Mouse (Mus musculus): Measurements from ENCODE around the gene Rps6ka1. TPM values are rescaled to one million over a fixed set of nuclear protein-coding genes. Genes with fewer than 3 reads are reported as not detected.

The Rps6ka1 gene
- polyA plus RNA-seq, 1 experiment from 2014 or later, result 35.6 TPM

DNA sequence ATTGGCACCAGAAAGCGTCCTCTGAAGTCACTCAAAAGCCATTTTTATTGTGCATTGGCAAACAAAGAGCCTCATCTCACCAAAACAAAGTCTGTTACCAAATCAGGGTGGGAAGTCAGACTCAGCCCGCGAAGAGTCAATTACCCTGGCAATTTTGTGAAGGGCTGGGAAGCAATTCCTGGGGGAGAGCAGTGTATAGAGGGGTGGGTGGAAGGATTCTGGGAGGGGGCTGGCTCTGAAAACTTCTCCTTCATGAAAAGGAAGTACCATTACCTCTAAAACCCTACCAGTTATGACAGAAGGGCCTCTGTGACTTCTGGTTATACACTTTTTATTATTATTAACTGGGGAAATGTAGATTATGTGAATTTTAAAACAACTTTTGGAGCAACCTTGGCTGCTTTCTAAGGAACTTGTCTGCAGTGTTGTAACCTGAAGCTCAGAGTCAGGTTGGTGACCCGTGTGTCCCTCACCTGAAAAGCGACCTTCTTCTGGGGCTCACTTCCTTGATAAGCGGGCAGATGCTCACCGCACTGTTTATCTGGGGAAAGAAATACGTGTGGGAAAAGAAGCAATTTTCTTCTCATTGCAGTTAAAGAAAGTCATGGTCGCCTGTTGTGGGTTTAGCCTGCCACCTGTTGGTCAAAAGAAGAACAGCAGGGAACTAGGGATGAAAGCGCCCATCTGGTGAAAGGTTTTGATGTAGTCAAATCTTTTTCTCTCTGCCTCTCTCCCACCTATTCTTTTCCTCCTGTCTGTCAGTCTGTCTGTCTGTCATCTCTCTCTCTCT, 58.1 kb downstream of the Rps6ka1 start:
- Histone ChIP-seq H3K36me3 (no peaks in the 10 kb centered on the region), H3K4me2 (0 out of 2 replicates have a peak overlapping the region, but pooled peaks have one; percentile 19), H3K27me3 (peaks cover 14% of the 10 kb centered on the region; the same call in 1 of the 2 replicates), H3K27ac (no peak overlapping the region), H3K4me1 (peaks cover 30% of the 10 kb centered on the region), H3K9me3 (no peaks in the 10 kb centered on the region), H3K4me3 (no peak overlapping the region), H3K9ac (0 out of 2 replicates have a peak overlapping the region, but pooled peaks have one; percentile 17)
- no peak for ATAC-seq (ENCODE audit: insufficient number of reproducible peaks, low FRiP score, low TSS enrichment, low read depth)
- 5% methylated on average over 10 of the region's 10 CpGs for WGBS

- ATAC-seq (ENCODE audit: insufficient number of reproducible peaks, low FRiP score, low TSS enrichment, low read depth), result no peak
- peak overlapping the region; percentile 13 for H3K4me2 ChIP-seq
- no peak overlapping the region for H3K9ac ChIP-seq
- 18% methylated on average over 25 of the region's 25 CpGs for WGBS
- H3K27me3 ChIP-seq, result peaks cover 14% of the 10 kb centered on the region; the same call in 1 of the 2 replicates
- no peak overlapping the region for H3K27ac ChIP-seq
- H3K4me1 ChIP-seq, result peaks cover 30% of the 10 kb centered on the region
- H3K4me3 ChIP-seq, result peak overlapping the region; percentile 1; the same call in 1 of the 2 replicates
- H3K9me3 ChIP-seq, result no peaks in the 10 kb centered on the region
- no peaks in the 10 kb centered on the region for H3K36me3 ChIP-seq
Observed at GRCm38 (mm10) chr4:133827887-133828794, 59.5 kb downstream of the Rps6ka1 start.

DNA sequence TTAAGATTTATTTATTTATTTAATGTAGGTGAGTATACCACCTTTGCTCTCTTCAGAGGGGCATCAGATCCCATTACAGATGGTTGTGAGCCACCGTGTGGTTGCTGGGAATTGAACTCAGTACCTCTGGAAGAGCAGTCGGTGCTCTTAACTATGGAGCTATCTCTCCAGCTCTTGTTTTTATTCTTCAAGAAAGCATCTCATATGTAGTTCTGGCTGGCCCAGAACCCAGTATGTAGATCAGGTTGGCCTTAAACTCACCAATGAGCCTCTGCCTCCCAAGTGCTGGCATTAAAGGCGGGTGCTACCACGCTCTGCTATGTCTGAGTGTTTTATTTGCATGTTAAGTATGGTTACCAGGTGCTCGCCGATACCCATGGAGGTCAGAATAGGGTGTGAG, 60.2 kb downstream of the Rps6ka1 start:
- no peak overlapping the region for H3K9ac ChIP-seq
- H3K36me3 ChIP-seq, result no peaks in the 10 kb centered on the region
- H3K4me3 ChIP-seq, result no peak overlapping the region
- no peak overlapping the region for H3K4me2 ChIP-seq
- ATAC-seq (ENCODE audit: insufficient number of reproducible peaks, low FRiP score, low TSS enrichment, low read depth), result no peak
- peaks cover 30% of the 10 kb centered on the region for H3K4me1 ChIP-seq
- H3K27ac ChIP-seq, result no peak overlapping the region
- 70% methylated on average over 6 of the region's 6 CpGs for WGBS
- no peaks in the 10 kb centered on the region for H3K9me3 ChIP-seq
- peaks cover 14% of the 10 kb centered on the region; the same call in 1 of the 2 replicates for H3K27me3 ChIP-seq

DNA sequence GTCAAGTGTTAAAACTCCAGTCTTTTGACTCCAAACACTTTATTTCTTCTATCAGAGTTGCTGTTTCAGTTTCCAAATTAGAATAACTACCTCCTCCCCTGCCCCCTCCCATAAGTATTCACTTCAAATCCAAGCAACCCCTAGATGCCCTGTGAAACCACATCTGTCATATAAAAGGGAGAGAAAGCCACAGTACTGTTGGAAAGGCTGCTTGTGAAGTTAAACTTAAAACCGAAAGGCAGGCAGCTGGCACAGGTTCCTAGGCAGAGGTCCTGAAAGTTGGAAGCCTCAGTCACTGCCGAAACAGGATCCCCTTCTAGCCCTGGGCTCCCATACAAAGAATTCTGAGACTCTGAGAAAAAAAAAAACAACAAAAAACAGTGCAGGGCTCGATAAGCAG, 61.9 kb downstream of the Rps6ka1 start:
- no peak for ATAC-seq (ENCODE audit: insufficient number of reproducible peaks, low FRiP score, low TSS enrichment, low read depth)
- WGBS, result 27% methylated on average over 3 of the region's 3 CpGs
- Histone ChIP-seq H3K9me3 (no peaks in the 10 kb centered on the region), H3K27ac (peak overlapping the region; percentile 14), H3K9ac (no peak overlapping the region), H3K4me2 (no peak overlapping the region), H3K27me3 (peaks cover 14% of the 10 kb centered on the region; the same call in 1 of the 2 replicates), H3K4me3 (no peak overlapping the region), H3K36me3 (no peaks in the 10 kb centered on the region), H3K4me1 (peaks cover 30% of the 10 kb centered on the region)

DNA sequence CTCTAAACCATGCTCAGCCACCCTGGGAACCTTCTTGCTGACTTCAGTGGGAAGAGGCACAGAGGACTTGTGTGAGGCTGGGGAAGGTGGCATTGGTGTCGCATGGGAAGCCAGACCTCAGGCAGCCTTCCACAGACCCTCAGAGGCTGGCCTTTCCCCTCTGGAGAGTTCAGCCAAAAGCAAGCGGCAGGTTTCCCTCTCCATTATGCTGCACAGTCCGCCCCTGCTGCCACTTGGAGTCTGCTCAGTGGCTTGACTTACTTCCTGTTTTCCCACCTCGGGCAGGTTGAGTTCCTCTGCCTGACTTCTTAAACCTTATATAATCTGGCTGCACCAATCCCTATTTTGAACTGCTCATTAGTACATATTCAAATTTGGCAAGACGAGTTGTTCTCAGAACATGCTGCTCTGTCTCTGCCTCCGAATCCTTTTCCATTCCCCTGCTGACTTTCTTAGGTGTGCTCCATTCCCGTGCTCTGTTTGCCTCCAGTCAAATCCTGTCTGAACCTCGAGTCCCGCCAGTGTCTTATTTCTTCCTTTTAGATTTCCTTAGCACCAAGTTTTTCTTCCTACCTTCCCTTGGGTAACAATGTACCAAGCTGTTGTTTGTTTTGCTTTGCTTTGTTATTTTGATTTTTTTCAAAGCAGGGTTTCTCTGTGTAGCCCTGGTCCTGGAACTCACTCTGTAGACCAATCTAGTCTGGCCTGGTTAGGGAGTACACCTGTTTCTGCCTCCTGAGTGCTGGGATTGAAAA, 66.6 kb downstream of the Rps6ka1 start:
- WGBS, result 42% methylated on average over 9 of the region's 9 CpGs
- H3K27ac ChIP-seq, result peak overlapping the region; percentile 17; the same call in 1 of the 2 replicates
- peaks cover 16% of the 10 kb centered on the region for H3K4me1 ChIP-seq
- H3K4me3 ChIP-seq, result no peak overlapping the region
- no peak overlapping the region for H3K4me2 ChIP-seq
- no peaks in the 10 kb centered on the region for H3K9me3 ChIP-seq
- ATAC-seq (ENCODE audit: insufficient number of reproducible peaks, low FRiP score, low TSS enrichment, low read depth), result no peak
- H3K36me3 ChIP-seq, result no peaks in the 10 kb centered on the region
- H3K9ac ChIP-seq, result no peak overlapping the region
- no peaks in the 10 kb centered on the region for H3K27me3 ChIP-seq

DNA sequence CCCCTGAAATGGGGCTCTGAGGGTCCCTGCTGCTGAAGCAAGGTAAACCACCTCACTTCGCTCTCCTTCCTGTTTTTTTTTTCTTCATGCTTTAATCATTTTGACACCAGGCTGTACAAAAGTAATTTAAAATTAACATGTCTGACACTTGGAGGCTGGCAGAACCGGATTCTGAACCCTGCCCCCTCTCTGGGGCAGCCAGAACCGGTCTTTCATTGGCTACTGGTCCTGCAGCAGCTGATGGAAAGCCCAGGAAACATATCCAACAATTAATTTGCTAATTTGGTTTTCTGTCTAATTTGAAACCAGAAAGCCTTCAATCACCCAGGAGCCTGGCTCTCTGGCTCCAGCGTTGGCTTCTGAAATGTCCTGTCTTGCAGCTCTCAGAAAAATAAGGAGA, 67.4 kb downstream of the Rps6ka1 start:
- H3K36me3 ChIP-seq, result no peaks in the 10 kb centered on the region
- no peak overlapping the region for H3K4me2 ChIP-seq
- WGBS, result 37% methylated on average over 4 of the region's 4 CpGs

DNA sequence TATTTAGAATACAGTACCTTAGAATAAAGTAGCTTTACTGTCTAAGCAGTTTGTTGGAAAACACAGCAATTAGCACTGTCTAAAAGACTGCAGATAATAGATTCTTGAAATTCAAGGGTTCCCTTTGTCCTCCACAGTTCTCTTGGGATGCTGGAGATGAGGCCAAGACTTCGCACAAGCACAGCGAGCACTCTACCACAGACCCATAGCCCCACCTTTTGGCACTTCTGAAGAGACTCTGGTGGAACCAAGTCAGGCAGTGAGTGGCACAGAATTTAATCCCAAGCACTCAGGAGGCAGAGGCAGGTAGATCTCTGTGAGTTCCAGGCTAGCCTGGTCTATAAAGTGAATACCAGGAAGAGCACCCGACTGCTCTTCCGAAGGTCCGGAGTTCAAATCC, 70.2 kb downstream of the Rps6ka1 start:
- Histone ChIP-seq H3K27ac (no peak overlapping the region), H3K4me1 (peaks cover 28% of the 10 kb centered on the region), H3K9me3 (no peaks in the 10 kb centered on the region), H3K27me3 (no peaks in the 10 kb centered on the region), H3K4me3 (no peak overlapping the region), H3K9ac (no peak overlapping the region), H3K36me3 (no peaks in the 10 kb centered on the region), H3K4me2 (no peak overlapping the region)
- ATAC-seq (ENCODE audit: insufficient number of reproducible peaks, low FRiP score, low TSS enrichment, low read depth), result no peak
- WGBS, result 96% methylated on average over 5 of the region's 5 CpGs

More for the DNA sequence above, 67.4 kb downstream of the Rps6ka1 start:
- peaks cover 18% of the 10 kb centered on the region for H3K4me1 ChIP-seq
- peak overlapping the region; percentile 11 for H3K27ac ChIP-seq
- ATAC-seq (ENCODE audit: insufficient number of reproducible peaks, low FRiP score, low TSS enrichment, low read depth), result no peak
- H3K4me3 ChIP-seq, result no peak overlapping the region
- no peaks in the 10 kb centered on the region for H3K9me3 ChIP-seq
- H3K9ac ChIP-seq, result no peak overlapping the region
- H3K27me3 ChIP-seq, result no peaks in the 10 kb centered on the region

DNA sequence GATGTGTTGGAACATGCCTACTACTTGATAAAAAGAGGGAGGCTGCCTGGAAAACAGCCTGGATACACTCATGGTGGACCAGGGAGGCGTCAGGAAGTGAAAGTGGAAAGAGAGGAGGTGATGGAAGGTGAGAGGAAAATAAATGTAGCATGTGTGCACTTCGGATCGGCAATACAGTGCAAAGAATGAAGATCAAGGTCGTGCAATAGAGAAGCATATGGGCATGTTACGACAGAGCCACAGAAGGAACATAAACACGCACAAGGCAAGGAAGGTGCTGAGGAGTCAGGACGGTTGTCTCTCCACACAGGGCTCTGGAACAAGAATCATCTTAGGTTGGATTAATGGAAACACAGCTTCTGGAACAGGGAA, 71.1 kb downstream of the Rps6ka1 start:
- Histone ChIP-seq H3K27ac (peak overlapping the region; percentile 100), H3K4me2 (peak overlapping the region; percentile 30), H3K4me3 (peak overlapping the region; percentile 23), H3K27me3 (no peaks in the 10 kb centered on the region), H3K36me3 (no peaks in the 10 kb centered on the region), H3K9me3 (no peaks in the 10 kb centered on the region), H3K4me1 (peaks cover 28% of the 10 kb centered on the region), H3K9ac (no peak overlapping the region)
- 18% methylated on average over 7 of the region's 7 CpGs for WGBS
- ATAC-seq (ENCODE audit: insufficient number of reproducible peaks, low FRiP score, low TSS enrichment, low read depth), result no peak

DNA sequence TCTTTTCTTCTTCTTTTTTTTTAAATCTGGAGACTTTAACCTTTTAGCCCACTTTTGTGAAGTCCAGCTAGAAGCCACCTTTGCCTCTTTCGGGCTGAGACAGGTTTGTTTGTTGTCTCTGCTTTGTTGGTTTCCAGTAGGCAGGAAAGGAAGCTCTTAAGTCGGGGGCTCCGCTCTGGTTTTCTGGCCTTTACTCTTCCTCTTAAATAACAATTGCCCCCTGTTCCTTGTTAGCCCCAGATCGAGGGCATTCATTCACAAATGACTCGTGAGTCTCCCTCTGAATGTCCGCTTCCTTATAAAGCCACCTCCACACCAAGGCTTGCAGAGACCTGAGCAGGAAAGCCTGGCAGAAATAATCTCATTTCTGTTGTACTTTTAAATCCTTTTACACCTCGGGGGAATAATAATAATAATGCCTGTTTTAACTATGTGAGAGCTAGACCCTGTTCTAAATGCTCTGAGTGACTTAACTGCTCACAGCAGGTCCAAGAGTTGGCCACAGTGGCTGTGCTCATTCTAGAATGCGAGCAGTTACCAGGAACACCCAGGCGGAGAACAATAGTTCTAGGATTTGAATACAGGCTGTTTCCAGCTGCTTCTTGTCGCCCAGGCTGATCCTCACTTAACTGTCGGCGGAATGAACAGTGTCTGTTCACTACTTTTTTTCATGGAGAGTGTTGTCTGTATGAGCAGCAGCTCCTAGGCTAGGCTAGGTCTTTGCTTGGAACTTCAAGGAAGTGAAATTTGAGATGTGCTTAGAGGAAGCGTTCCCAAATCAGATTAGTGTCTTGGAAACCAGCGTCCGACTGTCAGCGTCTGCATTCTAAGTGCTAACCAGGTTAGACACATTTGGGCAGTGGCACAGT, 71.7 kb downstream of the Rps6ka1 start:
- WGBS, result 10% methylated on average over 16 of the region's 16 CpGs
- Histone ChIP-seq H3K27me3 (no peaks in the 10 kb centered on the region), H3K27ac (peak overlapping the region; percentile 100), H3K9ac (no peak overlapping the region), H3K4me2 (peak overlapping the region; percentile 30), H3K9me3 (no peaks in the 10 kb centered on the region), H3K4me1 (peaks cover 28% of the 10 kb centered on the region), H3K36me3 (no peaks in the 10 kb centered on the region), H3K4me3 (peak overlapping the region; percentile 23)
- ATAC-seq (ENCODE audit: insufficient number of reproducible peaks, low FRiP score, low TSS enrichment, low read depth), result no peak

GRCm38 (mm10) chr4:133814804-133815515, 72.6 kb downstream of the Rps6ka1 start:
- ATAC-seq (ENCODE audit: insufficient number of reproducible peaks, low FRiP score, low TSS enrichment, low read depth), result no peak
- no peaks in the 10 kb centered on the region for H3K27me3 ChIP-seq
- H3K27ac ChIP-seq, result peak overlapping the region; percentile 100
- WGBS, result 13% methylated on average over 25 of the region's 25 CpGs
- peak overlapping the region; percentile 56; the same call in 1 of the 2 replicates for H3K9ac ChIP-seq
- peaks cover 28% of the 10 kb centered on the region for H3K4me1 ChIP-seq
- no peaks in the 10 kb centered on the region for H3K9me3 ChIP-seq
- peak overlapping the region; percentile 59 for H3K4me2 ChIP-seq
- peak overlapping the region; percentile 67 for H3K4me3 ChIP-seq
- no peaks in the 10 kb centered on the region for H3K36me3 ChIP-seq

Data from limb, embryonic 15.5 days (tissue).